Mouse (Mus musculus) ES-Bruce4 (cell line): ENCODE results near the gene Col1a1.

Source experiments
- CTCF ChIP-seq: IDR thresholded peaks from one replicate; pipeline ENCODE4 v1.8.1; 2011; ENCODE audit warnings: low read depth, low read length
- POLR2A ChIP-seq: IDR thresholded peaks from one replicate; pipeline ENCODE4 v1.8.1; 2011; ENCODE audit warnings: low read length; ENCODE audit not compliant: insufficient read depth

DNA sequence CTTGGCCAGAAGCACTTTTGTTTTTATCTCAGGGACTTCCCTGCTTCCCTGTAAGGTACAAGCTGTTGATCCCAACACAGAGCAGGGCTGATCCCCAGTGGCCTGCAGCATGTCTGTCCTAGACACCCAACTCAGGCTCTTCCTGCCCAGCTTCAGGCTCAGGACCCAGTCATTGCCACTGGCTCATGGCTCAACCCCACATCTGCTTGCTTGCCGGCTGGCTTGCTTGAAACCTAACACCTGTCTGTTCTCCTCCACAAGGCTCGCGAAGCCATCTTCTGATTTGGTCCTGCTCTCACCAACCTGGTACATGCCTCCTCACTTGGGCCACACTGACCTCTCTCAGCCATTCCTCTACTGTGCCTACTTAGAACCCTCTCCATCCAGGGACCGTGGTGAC lies 5.9 kb upstream of the Col1a1 start:
- TF ChIP-seq POLR2A (no peak), CTCF (no peak)
